Mouse (Mus musculus) neutrophil, adult 59 days (primary cell): ENCODE data around the gene Tmem259. TPM values are rescaled to one million over a fixed set of nuclear protein-coding genes. Genes with fewer than 3 reads are reported as not detected.

Experiments used
- total RNA-seq, 2 experiments: library from RNA; stranded (reverse); gene quantifications; 1 replicate in 1 of 2; 2 replicates in 1 of 2; pipeline ENCODE4 v1.2.4; 2023

The Tmem259 gene
- 10 to 100 TPM; 68.0 to 69.4 TPM for total RNA-seq

DNA sequence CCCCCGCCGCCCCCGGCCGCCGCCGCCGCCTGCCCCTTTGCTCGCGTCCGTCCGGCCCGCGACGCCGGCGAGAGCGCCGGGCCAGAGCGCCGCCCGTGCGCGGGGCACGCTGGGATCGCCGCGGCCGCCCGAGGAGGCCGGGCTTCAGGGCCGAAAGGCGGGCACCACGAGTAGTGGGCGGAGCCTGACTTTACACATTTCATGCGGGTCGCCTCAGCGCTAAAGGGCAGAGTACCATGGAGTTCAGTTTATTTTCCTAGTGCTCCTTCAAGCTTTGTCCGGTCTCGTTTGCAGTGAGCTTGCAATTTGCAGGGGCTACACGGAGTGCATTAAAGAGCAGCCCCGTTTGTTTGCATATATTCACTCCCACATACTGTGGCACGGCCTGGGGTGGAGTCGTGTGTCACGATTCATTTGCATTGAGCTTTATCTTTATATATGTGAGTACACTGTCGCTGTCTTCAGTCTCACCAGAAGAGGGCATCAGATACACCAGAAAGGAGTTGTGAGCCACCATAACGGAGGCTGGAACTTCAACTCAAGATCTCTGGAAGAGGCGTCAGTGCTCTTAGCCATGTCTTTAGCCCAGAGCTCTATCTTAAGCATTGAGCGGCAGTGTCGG is at the start of gene Tmem259:
Tmem259 (minus strand) TSS at position 136 of the 622 bp plus-strand sequence.

DNA sequence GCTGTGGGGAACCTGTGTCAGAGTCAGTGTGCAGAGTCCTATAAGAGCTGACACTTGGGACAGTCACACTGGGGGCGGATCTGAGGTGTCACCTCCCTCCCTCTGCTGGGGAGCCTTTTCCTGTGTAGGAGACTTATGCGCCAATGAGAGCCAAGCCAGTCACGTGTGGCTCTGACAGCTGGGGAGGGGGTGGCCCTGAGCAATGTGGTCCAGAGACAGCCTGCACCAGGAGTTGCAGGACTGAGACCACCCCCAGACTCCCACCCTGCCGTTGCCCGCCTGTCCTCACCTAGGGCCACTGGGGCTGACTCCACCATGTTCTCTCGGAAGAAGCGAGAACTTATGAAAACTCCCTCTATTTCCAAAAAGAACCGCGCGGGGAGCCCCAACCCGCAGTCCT is 32.4 kb upstream of the Tmem259 start, which contains the start of gene Arhgap45:
Arhgap45 (plus strand) TSS at position 143 of the 400 bp plus-strand sequence.

DNA sequence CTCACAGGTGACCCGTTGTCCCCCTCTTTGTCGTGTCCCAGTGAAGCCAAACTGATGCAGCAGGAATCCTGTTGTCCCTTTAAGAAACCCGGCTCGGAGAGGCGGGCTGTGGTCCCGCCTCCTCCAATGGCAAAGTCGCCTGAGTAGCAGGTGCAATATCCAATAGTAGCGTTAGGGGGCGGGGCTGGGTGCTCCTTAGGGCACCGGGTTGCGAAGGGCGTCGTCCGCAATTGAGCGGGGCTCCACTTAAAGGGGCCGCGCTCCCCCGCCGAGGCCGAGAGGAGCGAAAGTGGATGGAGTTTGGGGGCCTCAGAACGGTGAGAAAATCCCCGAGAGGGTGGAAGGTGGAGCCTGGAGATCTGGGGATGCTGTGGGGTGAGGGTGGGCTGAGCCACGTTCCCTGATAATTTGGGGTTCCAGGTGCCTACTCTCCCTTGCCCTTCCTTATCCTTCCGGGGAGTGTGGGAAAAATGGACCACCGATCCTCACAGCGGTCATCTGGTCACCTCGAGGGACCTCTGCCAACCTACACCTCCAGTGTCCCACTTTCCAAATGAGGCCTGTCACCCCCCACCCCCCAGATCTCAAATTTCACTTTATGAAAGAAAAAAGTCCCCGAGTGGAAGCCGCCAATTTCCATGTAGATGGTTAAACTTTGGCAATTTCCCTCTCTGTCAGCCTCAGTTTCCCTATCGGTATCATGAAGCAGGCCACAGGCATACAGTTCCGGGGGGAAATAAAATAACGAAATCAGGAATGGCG is 12.3 kb upstream of the Tmem259 start, which contains the start of gene Abca7:
Abca7 (plus strand) TSS at position 223 of the 762 bp plus-strand sequence.

DNA sequence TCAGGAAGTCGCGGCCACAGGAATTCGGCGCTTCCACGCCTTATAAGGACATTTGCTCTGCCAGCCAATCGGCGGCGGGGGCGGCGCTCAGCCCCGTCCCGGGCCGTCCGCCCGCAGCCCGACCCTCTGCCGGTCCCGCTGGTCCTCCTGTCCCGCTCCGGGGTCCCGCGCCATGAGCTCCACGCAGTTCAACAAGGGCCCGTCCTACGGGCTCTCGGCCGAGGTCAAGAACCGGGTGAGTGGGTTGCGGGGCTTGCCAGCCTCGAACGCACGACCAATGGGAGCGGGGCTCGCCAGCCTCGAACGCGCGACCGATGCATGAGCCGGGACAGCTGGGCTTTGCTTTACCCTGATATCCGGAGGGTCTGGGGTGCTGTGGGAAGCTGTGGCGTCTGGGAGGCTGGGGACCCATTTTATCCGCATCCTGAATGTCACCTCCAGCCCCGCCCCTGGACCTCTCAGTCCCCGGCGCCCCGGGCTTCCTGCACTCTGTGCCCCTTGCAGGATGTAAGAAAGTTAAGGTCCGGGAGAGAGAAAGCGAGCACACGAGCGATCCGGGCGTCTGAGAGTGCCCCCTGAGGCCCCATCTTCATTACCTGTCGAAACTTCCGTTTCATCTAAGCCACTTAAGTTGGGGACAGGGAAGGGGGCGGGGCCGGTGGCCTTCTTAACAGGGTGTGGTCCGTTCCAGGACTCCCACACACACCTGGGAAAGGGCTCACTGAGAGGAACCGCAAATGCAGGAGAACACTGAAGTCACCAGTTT is 4.6 kb upstream of the Tmem259 start, which contains the start of gene Cnn2:
Cnn2 (plus strand) TSS at position 79 of the 766 bp plus-strand sequence.

DNA sequence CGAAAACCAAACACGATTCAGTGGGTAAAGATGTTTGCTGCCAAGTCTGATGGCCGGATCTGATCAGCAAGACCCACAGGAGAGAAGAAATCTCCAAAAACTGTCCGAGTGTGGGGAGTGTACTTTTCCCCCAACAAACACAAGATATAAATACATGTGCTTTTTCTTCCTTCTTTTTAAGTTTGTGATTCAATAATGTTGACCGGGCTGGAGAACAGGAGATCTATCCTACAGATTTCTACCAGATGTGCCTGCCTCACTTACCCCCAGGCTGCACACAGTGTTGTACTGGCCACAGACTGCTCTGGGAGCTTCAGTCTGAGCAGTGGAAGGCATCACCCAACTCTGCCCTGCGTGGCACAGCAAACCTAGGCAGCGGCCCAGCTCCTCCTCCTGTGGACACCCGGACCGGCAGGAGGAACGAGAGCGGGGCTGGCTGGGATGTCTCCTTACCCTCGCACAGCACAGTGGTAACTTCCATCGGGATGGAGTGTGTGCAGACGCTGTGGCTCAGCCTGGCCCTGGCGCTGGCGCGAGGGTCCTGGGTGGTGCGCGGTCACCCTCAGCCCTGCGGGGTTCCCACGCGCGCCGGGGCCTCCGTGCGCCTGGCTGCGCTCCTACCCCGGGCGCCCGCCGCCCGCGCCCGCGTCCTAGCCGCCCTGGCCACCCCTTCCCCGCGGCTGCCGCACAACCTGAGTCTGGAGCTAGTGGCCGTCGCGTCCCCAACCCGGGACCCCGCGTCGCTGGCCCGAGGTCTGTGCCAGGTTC is 13.5 kb downstream of the Tmem259 start, which contains the start of gene Grin3b:
Grin3b (plus strand) TSS at position 301 of the 768 bp plus-strand sequence.

DNA sequence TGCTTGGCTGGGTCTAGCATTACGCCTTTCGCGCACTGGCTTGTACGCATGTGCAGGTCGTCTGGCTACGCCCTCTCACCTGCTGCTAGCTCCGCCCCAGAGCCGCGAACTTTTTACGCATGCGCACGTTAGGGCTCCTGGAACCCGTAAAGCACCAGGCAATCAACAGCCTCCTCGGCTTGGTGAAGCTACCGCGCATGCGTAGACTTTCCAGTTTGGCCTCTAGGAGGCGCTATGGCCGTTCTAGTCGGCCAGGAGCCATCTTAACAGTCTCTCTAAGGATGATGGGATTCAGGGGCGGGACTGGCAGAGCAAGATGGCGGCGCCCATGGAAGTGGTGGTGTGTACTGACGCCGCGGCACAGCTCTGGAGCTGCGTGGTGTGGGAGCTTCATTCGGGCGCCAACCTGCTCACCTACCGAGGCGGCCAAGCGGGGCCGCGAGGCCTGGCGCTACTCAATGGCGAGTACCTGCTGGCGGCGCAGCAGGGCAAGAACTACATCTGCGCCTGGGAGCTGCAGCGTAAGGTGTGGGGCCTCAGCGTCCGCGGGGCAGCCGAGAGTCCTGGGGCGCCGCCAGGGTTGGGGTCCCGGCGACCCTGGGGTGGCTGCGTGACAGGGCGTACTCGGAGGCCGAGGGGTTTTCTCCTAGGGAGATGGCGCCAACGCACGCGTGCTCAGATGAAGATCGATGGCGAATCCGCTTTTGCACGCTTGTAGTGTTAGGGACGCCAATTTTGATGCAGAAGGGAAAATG is 24.1 kb downstream of the Tmem259 start, which contains the start of gene Wdr18:
Wdr18 (plus strand) TSS at position 306 of the 755 bp plus-strand sequence.

DNA sequence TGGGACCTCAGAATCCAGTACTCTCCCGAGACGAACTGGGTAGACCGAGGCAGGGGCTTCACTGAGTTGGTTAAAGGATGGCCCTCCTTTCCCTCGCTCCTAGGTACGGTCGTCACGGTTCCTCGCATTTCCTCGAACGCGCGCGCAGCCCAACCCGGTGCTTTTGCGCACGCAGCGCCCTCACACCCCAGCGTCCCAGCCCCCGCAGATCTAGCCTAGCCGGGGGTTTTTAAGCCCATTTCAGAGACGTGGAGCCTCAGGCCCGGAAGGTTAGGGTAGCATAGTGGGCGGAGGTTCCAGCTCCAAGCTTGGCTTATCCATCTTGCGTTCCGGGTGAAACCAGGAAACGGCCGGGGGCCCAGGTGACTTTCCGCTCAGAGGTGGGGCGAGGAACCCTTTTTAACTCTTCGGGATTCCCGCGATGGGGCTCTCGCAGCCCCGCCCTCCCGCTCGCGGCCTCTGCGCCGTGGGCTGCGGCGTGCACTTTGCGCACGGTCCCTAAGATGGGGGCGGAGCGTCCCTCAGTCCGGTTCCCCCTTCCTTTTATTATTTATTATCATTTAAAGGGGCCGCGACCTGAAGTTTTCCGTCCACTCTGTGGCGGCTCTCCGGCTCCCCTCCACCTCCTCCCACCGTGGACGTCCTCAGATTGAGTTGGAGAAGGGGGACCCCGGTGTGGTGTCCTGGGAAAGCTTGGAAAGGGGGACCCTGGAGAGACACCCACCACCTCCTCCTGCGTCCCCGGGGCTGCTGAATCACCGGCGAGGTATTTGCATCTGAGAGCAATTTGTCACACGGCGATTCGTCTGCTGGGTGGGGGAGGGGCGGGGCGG is 57.4 kb downstream of the Tmem259 start, which contains the start of gene Arid3a:
Arid3a (plus strand) TSS at position 553 of the 833 bp plus-strand sequence.

Other genes starting within 250 kb of the Tmem259 start
- gene Polrmt, start 237.7 kb downstream of the Tmem259 start, total RNA-seq, result 10 to 100 TPM; 13.7 to 15.0 TPM
- gene Fgf22, start 229.3 kb downstream of the Tmem259 start, total RNA-seq, result not detected
- 10 to 100 TPM; 25.1 to 26.7 TPM for gene Rnf126, start 217.4 kb downstream of the Tmem259 start, total RNA-seq
- gene Fstl3, start 207.1 kb downstream of the Tmem259 start, total RNA-seq, result 1 to 10 TPM; 4.5 to 5.9 TPM
- 10 to 100 TPM; 13.6 to 18.0 TPM for gene Prss57, start 193.4 kb downstream of the Tmem259 start, total RNA-seq
- 100 to 1,000 TPM; 124 to 129 TPM for gene Palm, start 190.8 kb downstream of the Tmem259 start, total RNA-seq
- under 1 TPM; 0.46 to 0.51 TPM for gene Misp, start 163.3 kb downstream of the Tmem259 start, total RNA-seq
- gene Ptbp1, start 129.9 kb downstream of the Tmem259 start, total RNA-seq, result 100 to 1,000 TPM; 267 to 286 TPM
- 100 to 1,000 TPM; 466 to 531 TPM for gene Prtn3, start 109.9 kb downstream of the Tmem259 start, total RNA-seq
- gene Plppr3, start 109.7 kb downstream of the Tmem259 start, total RNA-seq, result 10 to 100 TPM; 20.7 to 23.9 TPM
- gene Elane, start 98.1 kb downstream of the Tmem259 start, total RNA-seq, result 100 to 1,000 TPM; 527 to 568 TPM
- gene Cfd, start 93.5 kb downstream of the Tmem259 start, total RNA-seq, result not detected
- 10 to 100 TPM; 32.8 to 40.7 TPM for gene Med16, start 75.4 kb downstream of the Tmem259 start, total RNA-seq
- not detected for gene Gm26602, start 73.5 kb downstream of the Tmem259 start, total RNA-seq
- gene Kiss1r, start 67.4 kb downstream of the Tmem259 start, total RNA-seq, result 1 to 10 TPM; 5.0 to 5.4 TPM
- 100 to 1,000 TPM; 488 to 566 TPM for gene R3hdm4, start 63.1 kb downstream of the Tmem259 start, total RNA-seq
- 100 to 1,000 TPM; 187 to 197 TPM for gene Arid3a, start 57.3 kb downstream of the Tmem259 start, total RNA-seq
- gene Wdr18, start 24.2 kb downstream of the Tmem259 start, total RNA-seq, result 10 to 100 TPM in 1 of 2 experiments, 1 to 10 TPM in 1; 9.9 to 13.2 TPM
- under 1 TPM in 1 of 2 experiments, not detected in 1; 0.26 TPM for gene Grin3b, start 13.6 kb downstream of the Tmem259 start, total RNA-seq
- 100 to 1,000 TPM; 543 to 593 TPM for gene Cnn2, start 4.3 kb upstream of the Tmem259 start, total RNA-seq
- 100 to 1,000 TPM; 110 to 111 TPM for gene Abca7, start 12.2 kb upstream of the Tmem259 start, total RNA-seq
- gene Arhgap45, start 32.3 kb upstream of the Tmem259 start, total RNA-seq, result 100 to 1,000 TPM; 428 to 464 TPM
- gene Polr2e, start 55.5 kb upstream of the Tmem259 start, total RNA-seq, result 10 to 100 TPM; 34.8 to 48.1 TPM
- 100 to 1,000 TPM; 269 to 306 TPM for gene Gpx4, start 62.8 kb upstream of the Tmem259 start, total RNA-seq
- 100 to 1,000 TPM; 141 to 163 TPM for gene Sbno2, start 121.2 kb upstream of the Tmem259 start, total RNA-seq
- gene Stk11, start 131.5 kb upstream of the Tmem259 start, total RNA-seq, result 100 to 1,000 TPM; 183 to 187 TPM
- gene Atp5d, start 154.3 kb upstream of the Tmem259 start, total RNA-seq, result 100 to 1,000 TPM; 108 to 123 TPM
- 1 to 10 TPM; 1.2 to 1.4 TPM for gene Cbarp, start 156.5 kb upstream of the Tmem259 start, total RNA-seq
- gene Midn, start 163.9 kb upstream of the Tmem259 start, total RNA-seq, result 100 to 1,000 TPM; 221 to 226 TPM
- 10 to 100 TPM; 41.6 to 50.1 TPM for gene Cirbp, start 181.7 kb upstream of the Tmem259 start, total RNA-seq
- 1 to 10 TPM; 5.1 to 7.1 TPM for gene 1600002K03Rik, start 188.6 kb upstream of the Tmem259 start, total RNA-seq
- not detected for gene Efna2, start 195.2 kb upstream of the Tmem259 start, total RNA-seq
- gene Mum1, start 242.1 kb upstream of the Tmem259 start, total RNA-seq, result 10 to 100 TPM; 27.7 to 35.4 TPM